Mouse (Mus musculus) gastrocnemius, adult 18-20 months (tissue): Measurements from ENCODE around the gene Haus5. TPM values are rescaled to one million over a fixed set of nuclear protein-coding genes. Genes with fewer than 3 reads are reported as not detected.

Source experiments
- DNase-seq: peaks from one replicate; pipeline ENCODE4 v3.0.0; 2021; ENCODE audit warnings: low spot score
- long read RNA-seq, 2 experiments: library from polyadenylated mRNA; stranded (forward); transcript quantifications; one replicate each; pipeline ENCODE4 v2.0.0; 2021
- total RNA-seq, 2 experiments: library from RNA; stranded (reverse); gene quantifications; 2 replicates each; pipeline ENCODE4 v1.2.3; 2021

Haus5 gene
- total RNA-seq: 1 to 10 TPM; 2.6 to 3.8 TPM
- long read RNA-seq, experiment 1, partial matches to known transcripts: 0 of 9 reads
- long read RNA-seq, experiment 1, other reads (novel, unspliced or antisense): 5 of 9 reads
- long read RNA-seq, experiment 2, partial matches to known transcripts: 0 of 3 reads
- long read RNA-seq, experiment 2, other reads (novel, unspliced or antisense): 0 of 3 reads

DNA sequence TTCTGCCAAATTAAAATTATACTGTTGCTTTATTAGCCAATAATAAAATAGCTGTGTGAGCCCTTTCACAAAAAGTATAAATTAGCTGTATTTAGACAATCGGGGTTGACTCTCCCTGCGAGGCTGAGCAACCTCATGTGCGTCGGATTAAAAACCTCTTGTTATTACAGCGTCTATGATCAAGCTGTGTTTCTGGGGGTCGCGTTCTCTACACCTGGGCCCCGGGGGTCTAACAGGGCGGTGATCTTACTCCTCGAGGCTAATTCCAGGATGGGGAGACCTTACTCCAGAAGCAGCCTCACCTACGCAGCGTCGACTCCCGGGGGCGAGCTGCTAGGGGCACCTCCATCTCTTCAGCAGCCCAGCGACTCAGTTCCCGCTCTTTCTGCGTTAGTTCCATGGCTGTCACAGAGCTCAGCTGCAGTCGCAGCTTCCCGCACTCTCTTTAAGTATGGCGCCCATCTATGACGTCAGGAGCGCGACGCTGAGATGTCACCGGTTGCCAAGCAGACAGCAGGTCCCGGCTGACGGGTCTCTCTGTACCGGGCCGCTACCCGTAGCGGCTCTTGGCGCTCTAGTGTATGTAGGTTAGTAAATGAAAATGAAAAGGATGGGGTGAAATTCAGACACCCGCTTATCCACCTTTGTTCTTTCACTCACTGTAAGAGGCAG, at the start of gene Haus5:
TSS of gene Haus5 (minus strand) at position 466 of the 672 bp plus-strand sequence.
- peak; percentile 91 for DNase-seq

DNA sequence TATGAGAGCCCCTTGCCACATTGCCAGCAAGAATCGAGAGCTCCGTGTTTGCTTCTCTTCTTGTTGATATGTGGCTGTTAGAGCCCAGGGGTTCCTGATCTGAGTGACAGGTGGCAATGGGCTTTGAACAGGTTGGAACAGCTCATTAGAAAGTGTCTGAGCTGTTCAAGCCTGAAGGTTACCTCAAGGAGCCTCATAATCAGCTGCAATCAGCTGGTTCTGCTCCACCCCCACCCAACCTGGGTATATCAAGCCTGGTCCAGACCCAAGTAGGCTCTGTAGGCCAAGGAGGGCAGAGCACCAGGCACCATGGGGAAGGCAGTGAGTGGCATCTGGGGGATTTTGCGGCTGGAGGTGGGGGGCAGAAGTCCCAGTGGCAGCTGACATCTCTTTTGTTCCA, 47.1 kb upstream of the Haus5 start, which contains the start of gene Atp4a:
TSS of gene Atp4a (plus strand) at position 268 of the 400 bp plus-strand sequence.
- DNase-seq: no peak

DNA sequence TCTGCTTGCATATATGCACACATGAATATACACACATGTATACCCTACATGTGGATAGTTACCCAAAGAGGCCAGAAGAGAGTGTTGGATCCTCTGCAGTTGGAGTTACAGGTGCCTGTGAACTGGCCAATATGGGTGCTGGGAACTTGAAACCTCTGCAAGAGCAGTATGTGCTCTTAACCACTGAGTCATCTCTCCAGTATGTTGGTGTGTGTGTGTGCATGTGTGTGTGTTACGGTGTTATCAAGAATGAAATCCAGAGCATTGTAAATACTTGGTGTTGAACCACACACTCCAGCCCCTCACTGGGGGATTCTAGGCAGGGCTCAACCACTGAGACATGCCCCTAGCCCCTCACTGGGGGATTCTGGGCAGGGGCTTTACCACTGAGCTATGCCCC, 42.6 kb upstream of the Haus5 start:
- DNase-seq: no peak

DNA sequence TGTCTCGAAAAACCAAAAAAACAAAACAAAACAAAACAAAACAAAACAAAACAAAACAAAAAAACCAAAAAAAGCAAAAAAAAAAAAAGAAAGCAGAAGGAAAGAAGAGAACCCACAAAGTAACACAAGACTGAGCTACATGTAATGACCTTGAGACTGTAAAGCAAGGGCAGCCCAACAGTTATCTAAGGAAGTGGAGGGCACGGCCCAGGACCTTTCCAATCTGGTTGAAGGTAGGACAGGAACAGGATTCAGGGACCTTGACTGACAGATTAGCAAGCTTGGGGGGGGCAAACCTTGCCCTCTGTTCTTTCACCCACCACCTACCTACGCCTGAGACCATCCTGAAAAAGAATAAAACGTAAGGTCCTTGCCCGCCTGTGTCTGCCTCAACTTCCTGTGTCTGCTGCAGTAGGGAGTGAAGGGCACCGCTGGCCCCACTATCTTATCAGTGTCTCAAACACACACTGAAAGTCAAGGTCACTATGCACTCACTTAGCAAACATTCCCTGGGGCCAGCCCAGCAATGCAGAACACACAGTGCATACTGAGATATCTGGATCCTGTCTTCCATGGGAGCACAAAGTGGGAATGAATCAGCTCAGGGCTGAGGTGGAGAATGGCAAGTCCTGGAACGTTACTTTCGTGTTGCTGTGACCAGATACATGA, 41.6 kb upstream of the Haus5 start:
- DNase-seq: no peak

DNA sequence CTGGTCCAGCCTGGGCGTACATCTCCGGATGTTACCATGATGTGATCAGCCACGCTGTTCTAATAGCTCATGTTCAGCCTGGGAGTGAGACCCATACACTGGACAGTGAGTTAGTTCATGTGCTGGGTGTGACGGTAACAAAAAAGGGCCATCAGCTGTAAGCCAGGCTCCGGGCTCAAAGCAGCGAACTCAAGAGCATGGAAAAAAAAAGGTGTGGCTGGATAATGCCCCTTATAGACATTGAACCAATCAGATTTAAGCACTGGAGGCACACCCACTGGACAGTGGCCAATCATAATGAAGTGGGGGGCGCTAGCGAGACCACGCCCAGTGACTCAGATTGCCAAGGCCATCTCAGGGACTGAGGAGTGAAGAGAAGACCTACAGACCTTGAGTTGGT, 33.8 kb upstream of the Haus5 start, which contains the start of gene 2200002J24Rik:
TSS of gene 2200002J24Rik (plus strand) at position 338 of the 400 bp plus-strand sequence.
- DNase-seq: no peak

DNA sequence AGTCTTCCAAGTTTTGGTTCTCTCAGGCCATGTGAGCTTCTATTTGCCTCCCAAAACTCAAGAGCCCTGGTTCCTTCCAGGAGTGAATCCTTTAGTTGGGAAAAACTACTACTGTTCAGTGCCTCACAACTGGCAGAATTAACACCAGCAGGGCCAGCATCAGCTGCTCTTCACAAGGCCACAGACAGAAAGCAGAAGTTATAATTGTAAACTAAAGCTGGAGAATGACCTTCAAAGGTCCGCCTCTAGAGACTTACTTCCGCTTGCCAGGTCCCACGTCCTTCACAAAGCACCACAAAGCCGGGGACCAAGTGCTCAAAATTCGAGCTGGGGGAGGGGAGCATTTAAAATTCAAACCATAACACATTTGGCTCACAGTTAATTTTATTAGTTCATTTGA, 33.3 kb upstream of the Haus5 start:
- DNase-seq: no peak

DNA sequence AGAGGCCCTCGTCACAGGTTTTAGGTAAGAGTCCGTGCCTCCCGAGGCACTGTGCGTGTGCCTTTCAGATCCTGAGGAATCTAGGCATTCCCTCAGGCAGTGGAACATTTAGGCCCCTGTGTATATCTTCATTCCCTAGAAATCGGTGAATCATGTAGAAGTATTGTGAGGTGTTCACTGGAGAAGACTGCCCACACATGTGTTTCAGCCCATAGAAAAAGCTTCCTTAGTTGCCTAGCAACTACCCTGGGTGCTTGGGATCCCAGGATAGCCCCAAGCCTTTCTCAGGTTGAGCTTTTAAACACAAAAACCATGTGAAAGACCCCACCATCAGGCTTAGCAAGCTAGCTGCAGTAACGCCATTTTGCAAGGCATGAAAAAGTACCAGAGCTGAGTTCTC, 23.5 kb upstream of the Haus5 start:
- no peak for DNase-seq

DNA sequence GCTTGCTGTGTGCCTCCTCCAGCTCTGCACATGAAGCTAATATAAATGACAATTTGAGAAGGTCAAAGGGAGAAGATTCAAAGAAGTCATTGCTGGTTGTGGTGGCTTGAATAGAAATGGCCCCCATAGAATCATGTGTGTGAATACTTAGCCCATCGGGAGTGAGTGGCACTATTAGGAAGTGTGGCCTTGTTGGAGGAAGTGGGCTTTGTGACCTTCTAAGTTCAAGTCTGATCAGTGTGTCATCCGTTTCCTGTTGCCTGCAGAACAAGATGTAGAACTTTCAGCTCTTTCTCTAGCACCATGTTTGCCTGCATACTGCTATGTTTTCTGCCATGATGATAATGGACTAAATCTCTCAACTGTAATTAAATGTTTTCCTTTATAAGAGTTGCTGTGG, 18.6 kb upstream of the Haus5 start:
- no peak for DNase-seq

DNA sequence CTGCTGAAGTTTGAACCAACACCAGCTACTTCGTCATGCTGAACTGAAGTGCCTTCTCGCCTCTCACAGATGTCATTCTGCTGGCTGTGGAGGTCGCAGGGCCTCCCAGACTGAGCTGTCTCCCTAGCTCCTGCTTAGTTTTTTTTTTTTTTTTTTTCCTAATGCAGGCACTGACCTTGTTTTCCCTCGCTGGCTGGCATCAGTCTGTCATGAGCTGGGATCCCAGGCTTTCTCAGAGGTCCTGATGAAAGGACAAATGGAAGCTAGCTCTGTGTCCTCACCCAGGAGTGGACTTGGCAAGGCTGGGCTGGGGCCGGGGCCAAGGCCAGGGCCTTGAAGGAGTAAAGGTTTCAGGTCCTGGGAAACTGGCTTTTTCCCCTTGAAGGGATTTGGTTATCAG, 17.1 kb upstream of the Haus5 start:
- DNase-seq: peak; percentile 47

DNA sequence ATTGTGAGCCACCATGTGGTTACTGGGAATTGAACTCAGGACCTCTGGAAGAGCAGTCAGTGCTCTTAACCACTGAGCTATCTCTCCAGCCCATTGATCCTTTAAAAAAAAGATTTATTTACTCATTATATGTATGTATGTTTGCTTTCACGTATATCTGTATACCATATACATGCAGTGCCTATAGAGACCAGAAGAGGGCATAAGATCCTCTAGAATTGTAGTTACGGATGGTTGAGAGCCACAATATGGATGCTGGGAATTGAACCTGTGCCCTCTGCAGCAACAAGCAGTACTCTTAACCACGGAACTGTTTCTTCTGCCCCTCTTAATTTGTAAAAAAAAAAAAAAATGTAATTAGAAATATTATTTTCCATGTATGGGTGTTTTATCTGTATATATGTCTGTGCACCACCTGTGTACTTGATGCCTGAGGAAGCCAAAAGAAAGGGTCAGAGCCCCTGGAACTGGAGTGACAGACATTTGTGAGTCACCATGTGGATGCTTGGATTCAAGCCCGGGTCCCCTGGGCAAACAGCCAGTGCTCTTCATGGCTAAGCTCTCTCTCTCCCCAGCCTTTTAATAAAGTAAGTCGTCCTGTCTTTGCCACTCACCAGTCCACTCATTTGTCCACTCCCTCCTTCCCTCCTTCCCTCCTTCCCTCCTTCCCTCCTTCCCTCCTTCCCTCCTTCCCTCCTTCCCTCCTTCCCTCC, 13.6 kb upstream of the Haus5 start:
- no peak for DNase-seq

DNA sequence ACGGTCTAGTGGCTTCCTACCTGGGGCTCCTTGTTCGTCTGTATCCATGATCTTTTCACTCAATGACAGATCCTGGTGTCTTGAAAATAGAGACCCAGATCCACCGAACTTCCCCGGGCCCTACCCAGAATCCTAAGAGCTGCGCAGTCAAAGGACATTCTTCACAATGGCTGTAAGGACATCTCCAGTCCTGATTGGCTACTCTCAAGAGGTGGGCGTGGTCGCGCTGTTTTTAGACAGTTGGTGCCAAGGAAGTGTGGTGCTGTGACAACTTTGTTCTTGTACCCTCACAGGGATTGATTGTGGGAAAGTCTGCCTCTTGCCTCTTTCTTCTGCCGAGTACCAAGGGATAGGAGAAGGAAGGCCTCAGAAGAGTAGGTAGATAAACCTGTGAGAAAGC, 6.7 kb upstream of the Haus5 start, which contains the start of gene Pmis2:
TSS of gene Pmis2 (minus strand) at position 126 of the 400 bp plus-strand sequence.
- DNase-seq: no peak

DNA sequence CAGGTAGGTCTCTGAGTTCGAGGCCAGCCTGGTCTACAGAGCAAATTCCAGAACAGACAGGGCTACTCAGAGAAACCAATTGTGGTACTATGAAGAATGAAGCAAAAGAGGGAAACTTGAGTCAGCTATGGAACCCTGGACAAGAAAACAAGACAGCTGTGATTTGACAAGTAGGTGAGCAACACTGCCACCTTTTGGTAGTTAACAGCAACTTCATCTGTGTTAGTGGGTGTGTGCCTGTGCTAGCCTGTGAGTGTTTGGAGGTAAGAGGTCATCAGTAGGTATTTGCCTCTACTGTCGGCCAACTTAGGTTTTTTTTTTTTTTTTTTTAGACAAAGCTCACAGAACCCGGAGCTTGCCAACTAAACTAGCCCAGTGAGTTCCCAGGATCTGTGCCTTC, 4.4 kb upstream of the Haus5 start:
- no peak for DNase-seq

DNA sequence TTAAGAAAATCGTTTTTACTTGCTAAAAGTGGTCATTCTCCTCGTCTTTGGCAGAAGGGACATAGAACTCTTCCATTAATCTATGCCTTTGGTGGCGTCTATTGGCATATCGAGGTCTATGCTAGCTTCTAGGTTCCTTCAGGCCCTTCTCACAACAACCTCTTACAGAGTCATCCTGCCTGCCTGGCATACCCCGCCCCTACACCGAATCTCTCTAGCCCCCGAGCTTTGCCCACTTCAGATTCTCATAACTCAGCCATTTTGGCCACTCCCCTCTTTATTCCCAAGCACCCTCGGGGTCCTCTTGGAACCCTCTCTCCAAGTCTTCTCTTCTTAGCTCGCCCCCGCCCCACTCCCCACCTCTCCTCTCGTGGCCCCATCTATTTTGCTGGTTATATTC, 527 bp upstream of the Haus5 start:
- no peak for DNase-seq

DNA sequence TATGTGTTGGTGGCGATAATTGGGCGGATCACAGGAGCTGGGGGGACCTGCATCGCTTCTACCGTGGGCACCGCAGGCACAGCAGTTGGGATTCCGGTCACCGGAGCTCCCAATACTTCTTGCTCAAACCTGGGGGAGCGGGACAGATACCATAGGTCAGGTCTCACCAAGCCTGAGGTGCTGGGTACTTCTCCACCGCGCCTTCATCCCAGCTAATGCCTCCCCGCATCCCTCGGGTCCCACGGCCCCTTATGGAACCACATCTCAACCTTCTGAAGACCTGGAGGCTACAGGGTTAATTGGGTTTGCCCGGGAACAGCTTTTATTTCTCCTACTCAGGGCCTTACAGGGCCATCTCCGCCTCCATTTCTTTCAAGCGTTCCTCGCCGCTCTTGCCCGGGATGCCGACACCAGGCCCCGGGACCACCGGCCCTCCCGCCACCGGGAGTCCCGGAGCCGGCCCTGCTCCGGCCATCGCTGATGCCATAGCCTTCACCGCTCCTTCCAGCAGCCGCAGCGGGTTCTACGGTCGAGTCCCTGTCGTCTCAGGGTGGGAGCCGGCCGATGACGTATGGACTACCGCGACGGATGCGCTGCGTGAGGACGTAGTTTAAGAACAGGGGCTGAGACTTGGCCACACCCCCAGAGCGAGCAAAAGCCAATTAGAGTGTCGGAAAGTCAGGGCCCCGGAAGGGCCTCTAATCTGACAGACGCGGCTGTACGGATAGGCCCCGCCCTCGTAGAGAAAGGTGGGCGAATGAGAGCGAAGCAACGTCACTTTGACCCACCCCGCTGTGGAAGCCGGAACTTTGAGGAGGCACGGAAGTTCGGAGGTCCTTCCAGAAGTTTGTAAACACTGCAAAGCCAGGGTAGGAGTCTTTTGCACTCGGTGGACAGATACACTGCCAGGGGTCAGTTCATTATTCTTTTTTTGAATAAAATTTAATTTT, 14.9 kb downstream of the Haus5 start, which contains the start of gene Rbm42:
TSS of gene Rbm42 (minus strand) at position 727 of the 950 bp plus-strand sequence.
- peak; percentile 99 for DNase-seq

DNA sequence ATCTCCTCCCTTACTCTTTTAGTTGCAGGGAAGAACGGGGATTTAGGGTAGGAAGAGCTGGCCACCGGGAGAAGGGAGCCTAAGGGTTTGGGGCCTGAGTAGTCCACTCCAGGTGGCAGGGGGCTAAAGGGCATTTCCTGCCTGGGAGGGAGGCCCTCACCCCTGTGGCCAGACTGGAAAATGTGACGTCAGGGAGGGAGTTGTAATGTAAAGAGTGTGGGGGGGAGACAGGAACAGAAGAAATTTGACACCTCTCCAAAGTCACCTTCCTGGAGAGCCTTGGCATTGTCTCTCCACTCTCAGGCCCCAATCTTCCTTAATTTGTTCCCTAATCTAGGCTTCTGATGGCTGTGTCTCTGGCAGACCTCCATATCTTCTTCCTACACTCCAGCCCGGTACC, 25.7 kb downstream of the Haus5 start:
- DNase-seq: no peak

DNA sequence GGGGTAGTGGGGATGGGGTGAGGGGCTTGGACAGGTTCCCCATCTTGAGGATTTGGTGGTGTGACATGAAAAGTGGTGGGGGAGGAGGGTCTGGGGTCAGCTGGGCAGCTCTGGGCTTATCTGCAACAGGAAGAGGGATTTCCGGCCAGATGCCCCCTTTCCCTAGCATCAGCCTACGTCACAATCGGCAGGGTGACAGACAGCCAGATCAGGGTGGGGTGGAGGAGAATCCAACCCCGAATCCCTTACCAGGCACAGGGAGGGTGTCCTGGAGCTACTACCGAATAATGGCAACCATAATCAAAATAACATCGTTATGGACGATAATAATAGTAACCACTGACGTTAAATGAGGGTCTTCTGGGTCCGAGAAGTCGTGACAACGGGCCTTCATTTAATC, 28.4 kb downstream of the Haus5 start:
- DNase-seq: no peak

DNA sequence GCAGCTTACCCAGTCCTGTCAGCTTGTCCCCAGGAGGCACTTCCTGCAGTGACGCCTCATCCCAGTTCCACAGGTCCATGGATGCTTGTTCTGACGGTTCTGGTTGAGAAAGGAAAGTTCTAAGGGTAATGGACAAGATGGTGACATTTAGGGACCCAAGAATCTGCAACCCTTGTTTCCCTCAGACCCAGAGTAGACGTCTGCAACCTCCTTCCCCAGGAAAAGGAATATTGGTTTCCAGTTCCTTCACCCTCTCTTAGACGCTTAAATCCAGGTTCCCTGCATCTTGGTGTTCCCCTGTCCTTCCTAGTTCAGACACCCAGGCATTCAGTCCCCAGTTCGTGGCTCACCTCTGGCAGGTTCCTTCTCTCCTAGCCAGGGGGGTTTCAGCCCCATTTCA, 29.0 kb downstream of the Haus5 start, which contains the start of gene Etv2:
TSS of gene Etv2 (minus strand) at position 101 of the 400 bp plus-strand sequence.
- no peak for DNase-seq

DNA sequence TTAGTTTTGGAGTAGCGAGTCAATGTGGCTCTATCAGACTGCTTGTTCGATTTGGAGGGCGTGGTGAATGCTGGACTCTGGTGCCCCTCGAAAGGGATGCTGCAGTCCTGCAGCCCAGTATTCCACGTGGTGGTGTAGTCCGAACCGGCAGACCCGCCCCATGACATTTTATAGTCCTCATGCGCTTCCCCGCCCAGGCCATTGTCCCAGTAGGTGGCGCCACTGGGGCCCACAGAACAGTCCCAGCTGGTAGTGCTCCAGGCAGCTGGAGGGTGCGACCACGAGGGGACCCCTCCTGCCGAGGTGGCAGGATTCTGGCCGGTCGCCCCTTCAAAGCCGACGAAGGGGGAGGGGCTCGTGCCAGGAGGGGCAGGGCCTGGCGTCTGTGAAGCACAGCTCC, 30.2 kb downstream of the Haus5 start:
- DNase-seq: no peak

DNA sequence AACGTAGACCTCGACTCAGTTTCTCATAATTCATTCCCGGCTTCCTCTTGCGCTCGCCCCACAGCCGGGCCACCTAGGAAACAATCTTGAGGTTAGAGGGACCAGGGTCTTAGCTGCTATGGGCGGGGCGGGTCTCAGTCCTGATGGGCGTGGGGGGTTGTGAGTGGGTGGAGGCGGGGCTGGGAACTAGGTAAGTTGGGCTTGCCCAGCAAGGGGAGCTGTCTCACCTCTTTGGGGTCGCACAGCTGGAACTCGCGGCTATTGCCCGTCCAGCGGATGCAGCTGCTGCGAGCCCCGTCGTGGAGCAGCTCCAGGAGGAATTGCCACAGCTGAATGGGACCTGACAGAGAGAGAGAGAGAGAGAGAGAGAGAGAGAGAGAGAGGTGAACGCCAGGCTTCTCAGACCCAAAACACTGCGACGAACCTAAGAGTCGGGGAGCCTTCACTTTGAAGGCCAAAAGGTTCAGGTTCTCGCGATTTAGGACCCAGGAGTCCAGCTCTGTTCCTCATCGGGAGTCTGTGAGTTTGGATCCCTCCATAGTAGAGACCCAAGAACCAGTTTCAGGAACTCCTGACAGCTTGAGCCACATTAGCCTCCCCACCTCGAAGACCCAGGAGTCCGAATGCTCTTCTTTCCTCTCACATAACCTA, 30.9 kb downstream of the Haus5 start:
- DNase-seq: no peak

DNA sequence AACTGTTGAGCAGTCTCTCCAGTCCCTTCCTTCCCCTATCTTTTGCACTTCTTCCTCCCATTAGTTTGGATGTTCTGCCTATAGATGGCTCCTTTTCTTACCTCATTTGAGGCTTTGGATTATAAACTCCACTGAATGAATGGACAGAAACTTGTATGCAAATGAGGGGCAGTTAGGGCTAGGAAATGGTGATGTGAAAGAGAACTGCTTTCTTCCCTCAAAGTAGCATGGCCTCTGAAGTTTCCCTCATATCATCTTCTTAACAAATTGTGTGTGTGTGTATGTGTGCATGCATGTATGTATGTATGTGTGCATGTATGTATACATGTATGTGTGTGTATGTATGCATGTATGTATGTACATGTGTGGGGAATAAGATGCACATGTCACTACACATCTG, 35.8 kb downstream of the Haus5 start:
- DNase-seq: no peak
